Mouse (Mus musculus): Measurements from ENCODE around the gene Lrrfip2. TPM values are rescaled to one million over a fixed set of nuclear protein-coding genes. Genes with fewer than 3 reads are reported as not detected.
A peak's percentile ranks its signal among the peaks of the same experiment; 100 is the strongest.

Lrrfip2 gene
- polyA plus RNA-seq, 1 experiment from 2014 or later, result 40.3 TPM

GRCm38 (mm10) chr9:111159562-111159961 is 42.2 kb downstream of the Lrrfip2 start:
- H3K36me3 ChIP-seq (ENCODE audit: control insufficient read depth, insufficient read depth, low read length), result no peaks in the 10 kb centered on the region
- no peak overlapping the region for H3K27ac ChIP-seq (ENCODE audit: low read depth, low read length)
- H3K4me1 ChIP-seq (replicated peaks; ENCODE audit: control insufficient read depth, insufficient read depth, low read length), result no peaks in the 10 kb centered on the region
- no peak overlapping the region for H3K4me2 ChIP-seq
- ATAC-seq (replicated peaks; ENCODE audit: low FRiP score) (no peak), DNase-seq (ENCODE audit: low spot score) (no peak)
- no peaks in the 10 kb centered on the region for H3K27me3 ChIP-seq (replicated peaks; ENCODE audit: control insufficient read depth, insufficient read depth, low read length)
- 70% methylated on average over 1 of the region's 1 CpGs for WGBS
- no peaks in the 10 kb centered on the region for H3K9me3 ChIP-seq (ENCODE audit: control insufficient read depth, low read length)
- H3K4me3 ChIP-seq (ENCODE audit: low read depth, low read length), result no peak overlapping the region
- H3K9ac ChIP-seq (ENCODE audit: low read depth, low read length), result no peak overlapping the region

DNA sequence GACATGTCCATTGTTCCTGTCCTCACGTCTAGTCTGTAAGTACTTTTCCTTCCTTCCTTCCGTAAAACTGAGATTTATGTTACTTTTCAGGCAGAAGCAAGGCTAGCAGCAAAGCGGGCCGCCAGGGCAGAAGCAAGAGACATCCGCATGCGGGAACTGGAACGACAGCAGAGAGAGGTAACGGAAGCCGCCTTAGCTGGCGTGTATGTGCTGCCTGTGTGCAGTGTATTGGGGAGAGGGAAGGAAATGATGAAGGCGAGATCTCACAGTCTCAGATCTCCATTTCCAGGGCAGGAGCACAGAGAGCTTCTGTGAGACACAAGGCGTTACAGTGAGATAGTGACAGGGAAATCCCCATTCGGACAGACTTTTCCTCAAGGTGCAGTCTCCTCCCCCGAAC is 43.8 kb downstream of the Lrrfip2 start:
- 0 out of 2 replicates have a peak, but pooled peaks cover 1% of the 10 kb centered on the region for H3K4me1 ChIP-seq (replicated peaks; ENCODE audit: control insufficient read depth, insufficient read depth, low read length)
- no peak for ATAC-seq (replicated peaks; ENCODE audit: low FRiP score)
- WGBS, result 76% methylated on average over 14 of the region's 14 CpGs

DNA sequence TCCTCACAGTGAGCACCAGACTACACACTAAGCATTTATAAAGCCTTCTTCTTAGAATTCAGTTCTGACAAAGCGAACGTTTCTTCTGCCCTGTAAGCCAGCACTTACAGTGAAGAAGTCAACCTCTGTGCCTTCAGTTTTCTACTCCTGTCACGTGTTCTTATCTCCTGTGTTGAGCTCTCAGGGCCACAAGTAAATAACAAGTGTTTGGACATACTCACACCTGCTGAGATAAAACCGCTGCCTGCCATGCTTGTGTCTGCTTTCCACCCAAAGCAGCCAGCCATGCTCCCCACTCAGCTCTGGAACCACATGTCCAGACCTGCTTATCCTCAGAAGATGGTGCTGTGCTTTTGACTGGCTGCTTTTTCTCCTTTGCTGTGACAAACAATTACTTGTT is 49.2 kb downstream of the Lrrfip2 start:
- H3K27me3 ChIP-seq (replicated peaks; ENCODE audit: control insufficient read depth, insufficient read depth, low read length), result no peaks in the 10 kb centered on the region
- no peak overlapping the region for H3K4me2 ChIP-seq
- H3K36me3 ChIP-seq (ENCODE audit: control insufficient read depth, insufficient read depth, low read length), result no peaks in the 10 kb centered on the region; the same call in 1 of the 2 replicates
- no peak overlapping the region for H3K27ac ChIP-seq (ENCODE audit: low read depth, low read length)
- H3K9me3 ChIP-seq (ENCODE audit: control insufficient read depth, low read length), result no peaks in the 10 kb centered on the region
- DNase-seq (ENCODE audit: low spot score) (no peak), ATAC-seq (replicated peaks; ENCODE audit: low FRiP score) (0 out of 2 replicates have a peak, but pooled peaks have one; percentile 41)
- H3K9ac ChIP-seq (ENCODE audit: low read depth, low read length), result no peak overlapping the region
- WGBS, result 46% methylated on average over 4 of the region's 4 CpGs
- H3K4me1 ChIP-seq (replicated peaks; ENCODE audit: control insufficient read depth, insufficient read depth, low read length), result 0 out of 2 replicates have a peak, but pooled peaks cover 6% of the 10 kb centered on the region
- H3K4me3 ChIP-seq (ENCODE audit: low read depth, low read length), result no peak overlapping the region

More for the DNA sequence above, 43.8 kb downstream of the Lrrfip2 start:
- H3K27ac ChIP-seq (ENCODE audit: low read depth, low read length), result no peak overlapping the region
- no peak for DNase-seq (ENCODE audit: low spot score)
- H3K36me3 ChIP-seq (ENCODE audit: control insufficient read depth, insufficient read depth, low read length), result no peaks in the 10 kb centered on the region
- H3K9ac ChIP-seq (ENCODE audit: low read depth, low read length), result no peak overlapping the region
- H3K9me3 ChIP-seq (ENCODE audit: control insufficient read depth, low read length), result no peaks in the 10 kb centered on the region
- H3K27me3 ChIP-seq (replicated peaks; ENCODE audit: control insufficient read depth, insufficient read depth, low read length), result no peaks in the 10 kb centered on the region
- no peak overlapping the region for H3K4me2 ChIP-seq
- H3K4me3 ChIP-seq (ENCODE audit: low read depth, low read length), result no peak overlapping the region

DNA sequence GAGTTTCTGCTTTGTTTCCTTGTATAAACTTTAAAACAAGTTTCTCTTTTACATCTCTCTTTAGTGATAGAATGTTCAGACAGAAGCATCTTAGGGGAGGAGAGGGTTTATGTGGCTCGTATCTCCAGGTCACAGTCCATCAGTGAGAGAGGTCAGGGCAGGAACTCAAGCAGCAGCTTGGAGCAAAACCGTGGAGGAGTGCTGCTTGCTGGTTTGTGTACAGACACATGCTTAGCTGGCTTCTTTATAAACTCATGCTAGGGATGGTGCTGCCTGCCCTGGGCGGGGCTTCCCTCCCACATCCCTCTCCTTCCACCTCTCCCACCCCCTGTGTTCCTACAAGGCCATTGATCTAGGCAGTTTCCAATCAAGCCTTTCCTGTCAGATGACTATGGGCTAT is 53.0 kb downstream of the Lrrfip2 start:
- H3K4me3 ChIP-seq (ENCODE audit: low read depth, low read length), result no peak overlapping the region
- H3K4me2 ChIP-seq, result no peak overlapping the region
- DNase-seq (ENCODE audit: low spot score) (no peak), ATAC-seq (replicated peaks; ENCODE audit: low FRiP score) (no peak)
- no peak overlapping the region for H3K27ac ChIP-seq (ENCODE audit: low read depth, low read length)
- H3K4me1 ChIP-seq (replicated peaks; ENCODE audit: control insufficient read depth, insufficient read depth, low read length), result 0 out of 2 replicates have a peak, but pooled peaks cover 6% of the 10 kb centered on the region
- no peaks in the 10 kb centered on the region; the same call in 1 of the 2 replicates for H3K36me3 ChIP-seq (ENCODE audit: control insufficient read depth, insufficient read depth, low read length)
- H3K27me3 ChIP-seq (replicated peaks; ENCODE audit: control insufficient read depth, insufficient read depth, low read length), result no peaks in the 10 kb centered on the region
- WGBS, result 57% methylated on average over 3 of the region's 3 CpGs
- H3K9ac ChIP-seq (ENCODE audit: low read depth, low read length), result no peak overlapping the region
- H3K9me3 ChIP-seq (ENCODE audit: control insufficient read depth, low read length), result no peaks in the 10 kb centered on the region

- Histone ChIP-seq H3K4me2 (no peak overlapping the region), H3K9me3 (ENCODE audit: control insufficient read depth, low read length) (no peaks in the 10 kb centered on the region), H3K4me1 (replicated peaks; ENCODE audit: control insufficient read depth, insufficient read depth, low read length) (no peaks in the 10 kb centered on the region), H3K4me3 (ENCODE audit: low read depth, low read length) (no peak overlapping the region), H3K27me3 (replicated peaks; ENCODE audit: control insufficient read depth, insufficient read depth, low read length) (no peaks in the 10 kb centered on the region), H3K27ac (ENCODE audit: low read depth, low read length) (no peak overlapping the region), H3K36me3 (ENCODE audit: control insufficient read depth, insufficient read depth, low read length) (no peaks in the 10 kb centered on the region), H3K9ac (ENCODE audit: low read depth, low read length) (no peak overlapping the region)
- WGBS, result 56% methylated on average over 5 of the region's 5 CpGs
- ATAC-seq (replicated peaks; ENCODE audit: low FRiP score) (no peak), DNase-seq (ENCODE audit: low spot score) (no peak)
Observed at GRCm38 (mm10) chr9:111174071-111174470, 56.7 kb downstream of the Lrrfip2 start.

DNA sequence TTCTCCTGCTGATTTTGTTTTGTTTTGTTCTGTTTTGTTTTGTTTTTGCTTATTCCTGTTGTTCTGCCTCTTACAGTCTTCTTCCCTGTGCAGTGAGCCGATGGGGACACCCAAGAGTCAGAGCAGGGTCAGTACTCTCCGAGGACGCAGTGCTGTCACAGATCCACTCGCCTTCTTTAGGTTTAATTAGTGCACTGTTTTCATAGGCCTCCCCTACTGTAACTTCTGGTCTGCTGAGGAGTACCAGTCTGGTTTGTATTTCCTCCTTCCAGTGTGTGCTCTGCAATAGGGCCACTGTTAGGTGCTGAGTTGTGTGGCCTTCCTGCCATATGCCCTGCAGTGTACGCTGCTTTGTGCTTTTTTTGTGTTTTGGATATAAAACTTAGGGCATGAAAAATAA is 61.6 kb downstream of the Lrrfip2 start:
- 84% methylated on average over 5 of the region's 5 CpGs for WGBS
- H3K4me2 ChIP-seq, result no peak overlapping the region
- H3K4me3 ChIP-seq (ENCODE audit: low read depth, low read length), result no peak overlapping the region
- no peaks in the 10 kb centered on the region for H3K36me3 ChIP-seq (ENCODE audit: control insufficient read depth, insufficient read depth, low read length)
- no peak overlapping the region for H3K27ac ChIP-seq (ENCODE audit: low read depth, low read length)
- DNase-seq (ENCODE audit: low spot score), result no peak
- no peak for ATAC-seq (replicated peaks; ENCODE audit: low FRiP score)
- no peaks in the 10 kb centered on the region for H3K27me3 ChIP-seq (replicated peaks; ENCODE audit: control insufficient read depth, insufficient read depth, low read length)
- H3K4me1 ChIP-seq (replicated peaks; ENCODE audit: control insufficient read depth, insufficient read depth, low read length), result no peaks in the 10 kb centered on the region
- H3K9ac ChIP-seq (ENCODE audit: low read depth, low read length), result no peak overlapping the region
- H3K9me3 ChIP-seq (ENCODE audit: control insufficient read depth, low read length), result no peaks in the 10 kb centered on the region

GRCm38 (mm10) chr9:111182176-111182575 is 64.8 kb downstream of the Lrrfip2 start:
- no peak overlapping the region for H3K27ac ChIP-seq (ENCODE audit: low read depth, low read length)
- WGBS, result 58% methylated on average over 3 of the region's 3 CpGs
- no peaks in the 10 kb centered on the region for H3K9me3 ChIP-seq (ENCODE audit: control insufficient read depth, low read length)
- H3K36me3 ChIP-seq (ENCODE audit: control insufficient read depth, insufficient read depth, low read length), result no peaks in the 10 kb centered on the region
- no peak overlapping the region for H3K4me2 ChIP-seq
- ATAC-seq (replicated peaks; ENCODE audit: low FRiP score) (no peak), DNase-seq (ENCODE audit: low spot score) (no peak)
- H3K9ac ChIP-seq (ENCODE audit: low read depth, low read length), result no peak overlapping the region
- no peaks in the 10 kb centered on the region for H3K4me1 ChIP-seq (replicated peaks; ENCODE audit: control insufficient read depth, insufficient read depth, low read length)
- no peaks in the 10 kb centered on the region for H3K27me3 ChIP-seq (replicated peaks; ENCODE audit: control insufficient read depth, insufficient read depth, low read length)
- H3K4me3 ChIP-seq (ENCODE audit: low read depth, low read length), result no peak overlapping the region

GRCm38 (mm10) chr9:111184929-111185328 is 67.5 kb downstream of the Lrrfip2 start:
- H3K27me3 ChIP-seq (replicated peaks; ENCODE audit: control insufficient read depth, insufficient read depth, low read length), result no peaks in the 10 kb centered on the region
- H3K36me3 ChIP-seq (ENCODE audit: control insufficient read depth, insufficient read depth, low read length), result peaks cover 7% of the 10 kb centered on the region
- no peak overlapping the region for H3K9ac ChIP-seq (ENCODE audit: low read depth, low read length)
- ATAC-seq (replicated peaks; ENCODE audit: low FRiP score), result peak; percentile 54; the same call in 1 of the 2 replicates
- no peak overlapping the region for H3K27ac ChIP-seq (ENCODE audit: low read depth, low read length)
- no peak for DNase-seq (ENCODE audit: low spot score)
- H3K4me3 ChIP-seq (ENCODE audit: low read depth, low read length), result no peak overlapping the region
- no peaks in the 10 kb centered on the region for H3K4me1 ChIP-seq (replicated peaks; ENCODE audit: control insufficient read depth, insufficient read depth, low read length)
- no peaks in the 10 kb centered on the region for H3K9me3 ChIP-seq (ENCODE audit: control insufficient read depth, low read length)
- 79% methylated on average over 4 of the region's 4 CpGs for WGBS
- no peak overlapping the region for H3K4me2 ChIP-seq

GRCm38 (mm10) chr9:111186861-111187260 is 69.5 kb downstream of the Lrrfip2 start:
- Histone ChIP-seq H3K27me3 (replicated peaks; ENCODE audit: control insufficient read depth, insufficient read depth, low read length) (no peaks in the 10 kb centered on the region), H3K4me3 (ENCODE audit: low read depth, low read length) (no peak overlapping the region), H3K36me3 (ENCODE audit: control insufficient read depth, insufficient read depth, low read length) (peaks cover 7% of the 10 kb centered on the region), H3K27ac (ENCODE audit: low read depth, low read length) (no peak overlapping the region), H3K9me3 (ENCODE audit: control insufficient read depth, low read length) (no peaks in the 10 kb centered on the region), H3K4me2 (no peak overlapping the region), H3K9ac (ENCODE audit: low read depth, low read length) (no peak overlapping the region), H3K4me1 (replicated peaks; ENCODE audit: control insufficient read depth, insufficient read depth, low read length) (no peaks in the 10 kb centered on the region)
- no peak for DNase-seq (ENCODE audit: low spot score)
- no peak for ATAC-seq (replicated peaks; ENCODE audit: low FRiP score)
- WGBS, result 89% methylated on average over 6 of the region's 6 CpGs

All from liver, embryonic 11.5 days (tissue).